Mouse (Mus musculus): ENCODE data around the gene Wwc1. TPM values are rescaled to one million over a fixed set of nuclear protein-coding genes. Genes with fewer than 3 reads are reported as not detected.

Gene Wwc1
- total and polyA plus RNA-seq, 3 experiments: 0.89 to 8.7 (median 2.0) TPM

DNA sequence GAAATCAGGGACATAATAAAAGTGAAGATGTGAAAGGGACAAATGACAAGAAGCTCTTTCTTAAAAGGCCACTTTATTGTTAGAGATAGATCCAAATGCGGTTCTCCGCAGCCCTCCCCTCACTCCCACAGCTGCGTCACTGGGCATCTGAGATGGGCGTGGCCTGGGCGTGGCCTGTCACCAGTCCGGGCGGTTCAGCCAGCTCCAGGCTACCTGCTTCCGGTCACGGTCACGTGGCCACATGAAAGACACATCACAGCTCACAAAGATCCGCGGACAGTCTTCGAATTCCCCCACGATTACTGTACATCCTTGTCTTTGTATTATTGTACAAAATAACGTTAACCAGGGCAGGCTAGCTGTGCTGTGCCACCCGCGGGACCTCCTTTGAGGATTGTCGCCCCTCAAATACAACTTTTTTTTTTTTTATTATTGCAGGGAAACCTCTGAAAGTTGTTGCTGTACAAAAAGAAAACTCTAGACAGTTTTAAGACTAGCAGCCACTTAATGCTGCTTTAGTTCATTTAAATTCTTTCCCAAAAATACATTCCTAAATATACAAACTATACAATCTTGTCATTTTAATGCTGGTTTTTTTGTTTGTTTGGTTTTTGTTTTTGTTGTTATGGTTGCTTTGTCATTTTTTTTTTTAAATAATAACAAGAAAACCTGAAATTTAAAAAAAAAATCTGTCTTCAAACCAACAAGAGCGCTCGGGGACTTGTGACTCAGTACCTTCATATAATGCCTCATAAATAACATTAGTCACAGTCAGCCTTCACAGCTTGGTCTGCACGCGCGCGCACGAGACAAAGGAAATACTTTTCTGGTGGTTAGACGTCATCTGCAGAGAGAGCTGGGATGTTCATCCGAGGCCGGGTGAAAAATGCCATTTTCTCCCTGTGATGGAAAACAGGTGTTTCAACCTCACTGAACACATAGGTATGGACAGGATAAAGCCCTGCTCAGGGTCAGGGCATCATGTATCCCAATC lies 141.7 kb downstream of the Wwc1 start:
- Histone ChIP-seq H3K27ac (ENCODE audit: insufficient read depth, low read depth) (no peak overlapping the region), H3K4me2 (ENCODE audit: insufficient read depth, low read depth, poor library complexity, severe bottlenecking) (peak overlapping the region; percentile 60), H3K79me2 (replicated peaks; ENCODE audit: control insufficient read depth, extremely low read depth, insufficient read depth, poor library complexity, severe bottlenecking) (peaks cover 6% of the 10 kb centered on the region), H3K4me1 (ENCODE audit: control insufficient read depth in 1 of 2, insufficient read depth in 2 of 2) (peaks cover 10 to 27% of the 10 kb centered on the region in 2 experiments), H3K9ac (ENCODE audit: insufficient read depth, low read depth) (peak overlapping the region; percentile 50), H3K9me3 (replicated peaks; ENCODE audit: low read length) (no peaks in the 10 kb centered on the region), H3K27me3 (replicated peaks) (no peaks in the 10 kb centered on the region), H3K36me3 (replicated peaks in 1 of 2; ENCODE audit: control insufficient read depth in 1 of 2, insufficient read depth in 1 of 2, low read length in 1 of 2) (peaks cover 0 to 25% of the 10 kb centered on the region in 2 experiments), H3K4me3 (replicated peaks in 1 of 3; ENCODE audit: low read depth in 2 of 3, low read length in 2 of 3, poor library complexity in 1 of 3) (peak overlapping the region in 2 of 3 experiments; percentile 28 to 30)
- 0 out of 2 replicates have a peak, but pooled peaks have one; percentile 46 for TF ChIP-seq MXI1 (IDR thresholded peaks at IDR 0.05; ENCODE audit: low read depth, low read length)
- peak; percentile 63 for TF ChIP-seq ZNF384 (IDR thresholded peaks at IDR 0.05; ENCODE audit: low read depth, low read length)
- TF ChIP-seq USF1 (IDR thresholded peaks at IDR 0.05; ENCODE audit: low read depth, low read length): peak; percentile 98
- TF ChIP-seq HCFC1 (IDR thresholded peaks at IDR 0.05; ENCODE audit: low read depth, low read length): peak; percentile 65
- TF ChIP-seq POLR2AphosphoS2 (IDR thresholded peaks at IDR 0.05; ENCODE audit: low read depth, low read length): no peak
- TF ChIP-seq TCF12 (IDR thresholded peaks at IDR 0.05; ENCODE audit: low read depth, low read length): peak; percentile 79
- TF ChIP-seq ZC3H11A (IDR thresholded peaks at IDR 0.05; ENCODE audit: low read depth, low read length): no peak
- TF ChIP-seq MAZ (IDR thresholded peaks at IDR 0.05; ENCODE audit: low read depth, low read length): no peak
- peak; percentile 97 for TF ChIP-seq USF2 (conservative IDR thresholded peaks at IDR 0.05; ENCODE audit: low read depth, low read length)
- TF ChIP-seq MAX (IDR thresholded peaks at IDR 0.05; ENCODE audit: low read length): peak; percentile 99
- TF ChIP-seq NRF1 (IDR thresholded peaks at IDR 0.05; ENCODE audit: low read depth, low read length): peak; percentile 53; the same call in 1 of the 2 replicates
- TF ChIP-seq POLR2A (IDR thresholded peaks at IDR 0.05; ENCODE audit: low read depth, low read length): peak; percentile 82
- TF ChIP-seq NELFE (IDR thresholded peaks at IDR 0.05; ENCODE audit: low read depth, low read length): peak; percentile 67
- TF ChIP-seq SMC3 (IDR thresholded peaks at IDR 0.05; ENCODE audit: low read depth, low read length): no peak
- no peak for TF ChIP-seq JUND (conservative IDR thresholded peaks at IDR 0.05; ENCODE audit: low read depth, low read length)
- TF ChIP-seq ELF1 (IDR thresholded peaks at IDR 0.05; ENCODE audit: low read depth, low read length): peak; percentile 93
- peak; percentile 64; the same call in 1 of the 2 replicates for TF ChIP-seq MYC (IDR thresholded peaks at IDR 0.05; ENCODE audit: low read depth, low read length)
- no peak for TF ChIP-seq GABPA (IDR thresholded peaks at IDR 0.05; ENCODE audit: insufficient replicate concordance, low read depth, low read length)
- no peak for TF ChIP-seq ZMIZ1 (IDR thresholded peaks at IDR 0.05; ENCODE audit: low read depth, low read length)
- no peak for TF ChIP-seq SIN3A (IDR thresholded peaks at IDR 0.05; ENCODE audit: low read length)
- TF ChIP-seq EP300 (IDR thresholded peaks at IDR 0.05; ENCODE audit: low read length): no peak
- TF ChIP-seq BHLHE40 (IDR thresholded peaks at IDR 0.05; ENCODE audit: low read depth, low read length): peak; percentile 93
- peak; percentile 95 for DNase-seq (ENCODE audit: extremely low read depth)
- dilution Hi-C loops (cut with MboI; ENCODE audit: extremely low pct_ligation_motif_present, extremely low pct_unique_long_range_greater_than_20kb, low sequenced_read_pairs) (no loop called here), in situ Hi-C loops (cut with MboI; ENCODE audit: low pct_ligation_motif_present, low pct_unique_long_range_greater_than_20kb, low sequenced_read_pairs) (loop anchor here (25.0 kb wide), 1 partner anchor 1001 kb away; the partner anchor contains the start of gene Spdl1)
